Mouse (Mus musculus) MN1 (cell line): ENCODE results near the gene Hist2h3c2.
"Not testable (repeated sequence)": the region's sequence is repeated elsewhere in the genome, so short reads cannot be mapped to it uniquely, and the experiment has no call there.

Source experiments
- DNase-seq: peaks from one replicate; pipeline ENCODE4 v3.0.0-alpha.2; 2016; ENCODE audit warnings: low spot score

The Hist2h3c2 gene

DNA sequence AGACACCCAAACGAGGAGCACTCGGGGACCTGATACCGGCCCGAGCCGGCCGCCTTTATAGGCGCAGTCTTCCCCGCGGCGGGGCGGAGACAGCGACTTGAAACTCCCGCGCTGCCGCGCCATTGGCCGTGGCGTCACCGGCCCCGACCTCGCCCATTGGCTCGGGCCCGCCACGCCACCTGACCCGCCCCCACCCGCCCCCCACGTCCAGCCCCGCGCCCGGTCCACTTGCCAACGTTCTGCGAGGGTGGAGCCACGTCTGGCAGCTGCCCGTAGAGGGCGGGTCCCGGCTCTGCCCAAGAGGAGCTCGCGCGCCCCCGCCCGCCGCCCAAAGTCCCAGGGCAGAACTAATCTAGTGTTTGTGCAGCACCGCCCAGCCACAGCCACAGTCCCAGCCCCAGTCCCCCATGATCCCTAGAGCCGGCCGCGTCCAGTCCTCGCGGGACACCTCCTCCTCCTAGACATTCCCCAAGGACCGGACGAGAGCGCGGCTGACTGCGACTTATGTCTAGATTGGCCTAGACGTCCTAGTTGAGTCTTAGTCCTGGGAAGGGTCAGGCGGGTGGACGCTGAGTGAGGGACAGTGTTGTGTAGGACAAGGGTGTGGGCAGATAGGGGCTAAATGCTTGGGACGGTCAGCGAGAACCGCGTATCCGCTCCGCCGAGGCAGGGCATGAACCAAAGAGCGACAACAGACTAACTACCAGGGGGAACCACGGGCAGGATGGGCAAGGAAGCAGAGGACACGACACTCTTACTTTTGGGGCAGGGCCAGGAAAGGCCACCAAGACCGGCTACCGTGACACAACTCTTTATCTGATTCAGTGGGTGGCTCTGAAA lies at the start of gene Hist2h3c2:
Gene Hist2h3c2 (minus strand): TSS at position 174 of the 840 bp plus-strand sequence.
- not testable (repeated sequence) for DNase-seq

GRCm38 (mm10) chr3:96287334-96287733 lies 48.4 kb upstream of the Hist2h3c2 start:
- DNase-seq, result not testable (repeated sequence)

GRCm38 (mm10) chr3:96284457-96284856 lies 45.5 kb upstream of the Hist2h3c2 start:
- DNase-seq, result peak; percentile 67

- DNase-seq, result no peak
Measured at GRCm38 (mm10) chr3:96280660-96281059, 41.7 kb upstream of the Hist2h3c2 start.

DNA sequence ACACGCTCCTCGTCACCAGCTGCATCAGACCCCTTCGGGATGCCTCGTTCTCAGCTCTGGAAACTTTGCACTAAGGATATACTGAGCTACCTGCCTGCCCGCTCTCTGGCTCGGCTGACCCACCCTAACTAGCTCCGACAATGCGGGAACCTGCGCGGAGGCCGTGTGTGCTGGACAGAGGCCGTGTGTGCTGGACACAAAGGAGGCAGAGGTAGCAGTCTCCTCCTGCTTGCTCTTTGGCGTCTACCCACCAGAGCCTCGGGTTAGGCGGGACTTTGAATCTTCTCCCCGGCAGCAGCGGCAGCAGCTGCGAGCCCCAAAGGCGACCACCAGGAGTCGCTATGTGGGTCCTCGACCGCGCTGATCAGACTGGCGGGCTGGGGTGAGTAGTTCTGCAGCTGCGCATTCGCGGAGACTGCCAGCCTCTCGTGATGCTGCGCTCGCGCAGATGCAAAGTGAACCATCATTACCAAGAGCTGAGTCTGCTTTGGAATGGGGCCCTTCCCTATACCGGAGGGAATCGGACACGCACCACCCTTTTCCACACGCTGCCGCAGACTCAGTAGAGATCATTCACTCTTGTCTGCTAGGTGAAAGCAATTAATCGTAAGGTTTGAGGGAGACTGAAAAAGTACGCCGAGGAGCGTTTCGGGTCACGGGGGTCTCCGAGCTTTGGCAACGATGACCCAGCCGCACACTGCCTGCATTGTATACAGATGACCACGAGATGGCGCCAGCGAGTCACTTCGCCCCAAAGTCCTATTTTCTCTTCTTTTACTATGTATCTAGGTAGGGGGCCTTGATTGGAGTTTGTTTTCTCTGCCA lies 39.1 kb upstream of the Hist2h3c2 start:
- peak; percentile 95 for DNase-seq

DNA sequence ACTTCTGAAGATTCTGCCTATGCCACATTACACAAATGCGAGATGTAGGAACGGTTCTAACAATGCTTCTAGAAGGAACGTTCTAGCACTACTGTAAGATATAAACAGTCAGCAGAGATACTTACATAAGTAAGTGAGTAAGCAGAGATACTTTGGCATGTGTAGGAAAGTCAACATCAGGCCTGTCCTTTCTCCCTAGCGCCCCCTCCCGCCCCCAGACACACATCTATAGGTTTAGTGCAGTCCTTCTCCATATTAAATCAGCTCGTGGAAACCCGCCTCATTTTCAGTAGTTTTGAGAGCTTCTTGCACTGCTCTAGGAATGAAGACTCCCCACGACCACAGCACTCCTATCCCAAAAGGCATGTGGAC lies 38.5 kb upstream of the Hist2h3c2 start:
- DNase-seq, result peak; percentile 71

GRCm38 (mm10) chr3:96273591-96274465 lies 34.9 kb upstream of the Hist2h3c2 start:
- peak; percentile 46 for DNase-seq

- DNase-seq, result peak; percentile 98
Measured at GRCm38 (mm10) chr3:96269511-96270474, 30.9 kb upstream of the Hist2h3c2 start, which contains the start of gene Hist2h2bb. Gene Hist2h2bb (plus strand): TSS chr3:96269752.

GRCm38 (mm10) chr3:96268776-96269378 lies 29.9 kb upstream of the Hist2h3c2 start:
- not testable (repeated sequence) for DNase-seq

DNA sequence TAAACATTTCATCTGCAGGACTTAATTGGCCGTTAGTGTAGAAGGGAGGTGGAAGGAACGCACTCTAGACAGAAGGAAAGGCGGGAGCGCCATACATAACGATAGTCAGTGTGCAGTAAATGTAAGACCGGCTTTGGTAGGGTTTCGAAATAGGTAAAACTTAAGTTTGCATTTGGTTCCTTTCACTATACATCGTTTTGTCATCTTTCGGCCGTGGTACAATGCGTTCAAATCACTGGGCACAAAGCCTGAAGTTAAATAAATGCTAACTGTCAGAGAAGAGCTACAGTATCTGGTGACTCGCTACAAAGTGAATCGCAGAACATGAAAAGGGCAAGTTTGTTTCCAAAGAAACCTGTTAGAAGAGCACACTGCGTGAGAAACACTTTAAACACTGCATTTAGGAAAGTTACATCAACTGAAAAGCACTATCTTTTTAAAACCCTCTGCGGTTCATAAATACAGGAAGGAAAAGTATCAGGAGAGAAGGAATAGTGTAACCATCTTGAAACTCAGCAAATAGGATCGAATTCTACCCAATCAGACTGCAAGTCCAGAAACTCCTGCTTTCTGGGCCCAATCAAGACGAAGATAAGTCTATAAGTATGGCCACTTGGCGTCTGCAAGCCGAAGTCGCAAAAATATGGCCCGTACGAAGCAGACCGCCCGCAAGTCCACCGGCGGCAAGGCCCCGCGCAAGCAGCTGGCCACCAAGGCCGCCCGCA lies 29.3 kb upstream of the Hist2h3c2 start, which contains the start of gene Hist2h3b:
Gene Hist2h3b (plus strand): TSS at position 604 of the 725 bp plus-strand sequence.
- DNase-seq, result peak; percentile 89

GRCm38 (mm10) chr3:96267541-96267940 lies 28.6 kb upstream of the Hist2h3c2 start:
- DNase-seq, result no peak

GRCm38 (mm10) chr3:96266132-96266710 lies 27.3 kb upstream of the Hist2h3c2 start:
- DNase-seq, result no peak

DNA sequence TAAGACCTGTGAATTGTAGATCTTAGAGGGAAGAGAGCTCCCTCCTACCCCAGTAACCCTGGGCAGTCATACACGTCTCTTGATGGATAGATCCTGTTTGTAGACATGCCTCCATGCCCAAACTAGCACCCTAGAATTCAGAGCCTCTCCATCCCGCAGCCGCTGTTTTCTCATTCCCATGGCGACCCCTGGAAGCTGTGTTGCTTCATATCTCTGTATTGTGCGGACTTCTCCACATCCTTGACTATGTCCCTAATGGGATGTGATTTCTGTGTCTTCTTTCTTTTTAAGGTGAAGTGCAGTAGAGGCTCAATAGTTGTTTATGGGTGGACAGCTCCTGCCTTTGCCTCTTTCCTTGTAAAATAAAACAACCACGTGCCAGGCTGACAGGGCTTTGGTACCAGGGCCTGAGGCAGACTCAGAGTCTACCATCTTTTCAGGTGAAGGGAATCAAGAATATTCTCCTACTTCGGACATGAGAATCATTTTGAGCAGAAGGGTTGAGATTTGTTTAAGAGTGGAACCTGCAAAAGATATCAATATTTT lies 25.6 kb upstream of the Hist2h3c2 start:
- peak; percentile 45 for DNase-seq

DNA sequence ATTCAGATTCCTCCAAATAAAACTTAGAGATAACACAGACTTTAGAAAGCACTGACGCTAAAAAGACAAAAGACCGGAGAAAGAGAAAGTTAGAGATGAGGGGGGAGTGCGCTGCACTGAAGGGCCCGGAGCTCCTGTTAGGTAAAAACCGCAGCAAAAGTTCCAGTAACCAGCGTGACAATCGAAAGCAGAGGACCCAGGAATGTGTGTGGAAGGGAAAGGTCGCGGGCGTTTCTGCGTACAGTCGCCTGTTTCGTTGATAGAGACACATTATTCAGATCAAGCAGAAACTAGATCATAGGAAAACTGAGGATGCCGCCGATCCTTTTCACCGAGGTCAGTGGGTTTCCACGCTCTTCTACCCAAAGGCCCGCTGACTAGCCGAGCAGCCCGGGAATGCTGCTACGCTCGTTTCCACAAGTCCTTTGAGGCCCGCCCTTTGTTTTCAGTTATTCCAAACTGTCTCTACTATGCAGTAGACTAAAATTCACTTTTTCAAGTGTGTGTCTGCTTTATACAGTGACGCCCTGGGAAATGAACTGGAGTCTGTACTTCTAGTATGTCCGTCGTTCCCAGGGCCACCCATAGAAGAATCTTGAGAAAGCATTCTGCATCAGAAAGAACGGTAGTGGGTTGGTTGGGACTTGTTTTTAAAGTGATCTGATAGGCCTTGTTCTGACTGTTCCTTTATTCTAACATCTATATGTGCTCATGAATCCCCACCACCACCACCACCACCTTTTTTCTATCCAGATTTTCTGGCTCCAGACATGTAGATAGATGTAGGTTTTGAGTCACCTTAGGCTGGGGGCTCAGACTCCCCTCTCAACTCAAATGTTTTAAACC lies 24.9 kb upstream of the Hist2h3c2 start:
- no peak for DNase-seq

GRCm38 (mm10) chr3:96262979-96263550 lies 24.1 kb upstream of the Hist2h3c2 start, which contains the start of gene Hist2h4:
Gene Hist2h4 (minus strand): TSS chr3:96263311.
- peak; percentile 98 for DNase-seq

- peak; percentile 91 for DNase-seq
Measured at GRCm38 (mm10) chr3:96262216-96262875, 23.4 kb upstream of the Hist2h3c2 start.

DNA sequence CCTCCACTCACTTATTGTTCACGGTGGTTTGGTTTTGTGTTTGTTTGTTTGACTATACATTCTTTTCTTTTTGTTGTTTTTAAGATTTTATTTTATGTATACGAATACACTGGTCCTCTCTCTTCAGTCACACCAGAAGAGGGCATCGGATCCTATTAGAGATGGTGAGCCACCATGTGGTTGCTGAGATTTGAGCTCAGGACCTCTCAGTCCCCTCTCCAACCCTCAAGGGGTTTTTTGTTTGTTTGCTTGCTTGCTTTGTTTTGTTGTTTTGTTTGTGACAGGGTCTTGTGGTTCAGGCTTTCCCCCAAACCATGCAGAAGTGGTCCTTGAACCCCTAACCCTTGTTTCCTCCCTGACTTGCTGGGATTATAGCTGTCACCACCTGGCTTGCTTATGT lies 22.7 kb upstream of the Hist2h3c2 start:
- peak; percentile 31 for DNase-seq
